Mouse (Mus musculus) CH12.LX (cell line): ENCODE results near the gene AL607142.1. TPM values are rescaled to one million over a fixed set of nuclear protein-coding genes. Genes with fewer than 3 reads are reported as not detected.

Experiments
- DNase-seq: peaks from one replicate; pipeline ENCODE4 v3.0.0-alpha.2; 2013; ENCODE audit errors: extremely low read depth
- H3K27ac ChIP-seq: 2 replicates; pipeline ENCODE4 v1.5.1; 2012; ENCODE audit warnings: low read depth, mild to moderate bottlenecking, control low read depth, moderate library complexity; ENCODE audit not compliant: insufficient read depth
- H3K27me3 ChIP-seq: replicated peaks from 2 replicates; pipeline ENCODE3; 2012; ENCODE audit warnings: inconsistent platforms
- H3K36me3 ChIP-seq, 2 experiments: replicated peaks in 1 of 2; 2 replicates each; pipeline versions ENCODE3 to v1.6.1; 2012; ENCODE audit warnings: inconsistent platforms in 1 of 2, low read length in 1 of 2, mild to moderate bottlenecking in 1 of 2, mixed read lengths in 1 of 2, moderate library complexity in 1 of 2; ENCODE audit not compliant: control insufficient read depth in 1 of 2, insufficient read depth in 1 of 2
- H3K4me1 ChIP-seq, 2 experiments: 2 replicates each; pipeline ENCODE4 v1.6.1; 2012; ENCODE audit warnings: inconsistent platforms in 1 of 2, moderate library complexity in 1 of 2; ENCODE audit not compliant: insufficient read depth in 2 of 2, control insufficient read depth in 1 of 2
- H3K4me2 ChIP-seq: 2 replicates; pipeline ENCODE4 v1.6.1; 2012; ENCODE audit warnings: low read depth, mild to moderate bottlenecking, control low read depth; ENCODE audit not compliant: poor library complexity, insufficient read depth, severe bottlenecking
- H3K4me3 ChIP-seq, 3 experiments: fragments of 150-350 bp in 1 of 3; sonication (generic) in 1 of 3; replicated peaks in 1 of 3; 2 replicates each; pipeline versions ENCODE3 to v1.5.1; 2011 to 2012; ENCODE audit warnings: low read depth in 2 of 3, low read length in 2 of 3, mild to moderate bottlenecking in 2 of 3, moderate library complexity in 2 of 3, control low read depth in 1 of 3, improper control_type of control experiment in 1 of 3, inconsistent platforms in 1 of 3, mixed read lengths in 1 of 3; ENCODE audit not compliant: poor library complexity in 1 of 3
- H3K79me2 ChIP-seq: replicated peaks from 2 replicates; pipeline ENCODE4 v1.6.1; 2012; ENCODE audit warnings: mild to moderate bottlenecking, moderate library complexity; ENCODE audit not compliant: control insufficient read depth, poor library complexity, insufficient read depth, severe bottlenecking; ENCODE audit errors: extremely low read depth
- H3K9ac ChIP-seq: 2 replicates; pipeline ENCODE4 v1.6.1; 2012; ENCODE audit warnings: low read depth, mild to moderate bottlenecking, control low read depth, moderate library complexity; ENCODE audit not compliant: insufficient read depth
- H3K9me3 ChIP-seq: replicated peaks from 2 replicates; pipeline ENCODE3; 2012; ENCODE audit warnings: low read length, inconsistent platforms, mixed read lengths
- BHLHE40 ChIP-seq: IDR thresholded peaks from 2 replicates; pipeline ENCODE4 v1.6.1; 2011; ENCODE audit warnings: mild to moderate bottlenecking, low read depth, low read length, improper control_type of control experiment
- CHD1 ChIP-seq: IDR thresholded peaks from 2 replicates; pipeline ENCODE4 v1.6.1; 2012; ENCODE audit warnings: low read depth, low read length, improper control_type of control experiment, inconsistent platforms
- CHD2 ChIP-seq: IDR thresholded peaks from 2 replicates; pipeline ENCODE4 v1.6.1; 2011; ENCODE audit warnings: low read length, improper control_type of control experiment
- CTCF ChIP-seq, 2 experiments: IDR thresholded peaks in 1 of 2; conservative IDR thresholded peaks in 1 of 2; 2 replicates each; pipeline ENCODE4 v1.5.1; 2011 to 2012; ENCODE audit warnings: low read depth in 2 of 2, low read length in 2 of 2, improper control_type of control experiment in 1 of 2, inconsistent platforms in 1 of 2, mild to moderate bottlenecking in 1 of 2, moderate library complexity in 1 of 2
- EP300 ChIP-seq: IDR thresholded peaks from 2 replicates; pipeline ENCODE4 v1.6.1; 2011; ENCODE audit warnings: low read length, improper control_type of control experiment
- ETS1 ChIP-seq: conservative IDR thresholded peaks from 2 replicates; pipeline ENCODE4 v1.6.1; 2012; ENCODE audit warnings: low read depth, mild to moderate bottlenecking, inconsistent platforms, low read length, improper control_type of control experiment, moderate library complexity
- IRF4 ChIP-seq: IDR thresholded peaks from 2 replicates; pipeline ENCODE4 v1.6.1; 2014; ENCODE audit warnings: low read depth, mild to moderate bottlenecking, inconsistent platforms, low read length, improper control_type of control experiment
- KAT2A ChIP-seq: IDR thresholded peaks from 2 replicates; pipeline ENCODE4 v1.6.1; 2012; ENCODE audit warnings: low read length, improper control_type of control experiment, inconsistent platforms; ENCODE audit not compliant: insufficient replicate concordance
- MAX ChIP-seq: IDR thresholded peaks from 2 replicates; pipeline ENCODE4 v1.6.1; 2011; ENCODE audit warnings: low read length, improper control_type of control experiment
- MAZ ChIP-seq: IDR thresholded peaks from 2 replicates; pipeline ENCODE4 v1.6.1; 2012; ENCODE audit warnings: low read depth, mild to moderate bottlenecking, inconsistent platforms, low read length, improper control_type of control experiment, moderate library complexity
- POLR2A ChIP-seq: IDR thresholded peaks from 2 replicates; pipeline ENCODE4 v1.6.1; 2011; ENCODE audit warnings: low read depth, mild to moderate bottlenecking, improper control_type of control experiment, low read length
- POLR2AphosphoS2 ChIP-seq: IDR thresholded peaks from 2 replicates; pipeline ENCODE4 v1.6.1; 2011; ENCODE audit warnings: low read depth, low read length, improper control_type of control experiment
- RAD21 ChIP-seq: IDR thresholded peaks from 2 replicates; pipeline ENCODE4 v1.6.1; 2011; ENCODE audit warnings: low read depth, mild to moderate bottlenecking, low read length, improper control_type of control experiment, moderate library complexity
- SIN3A ChIP-seq: IDR thresholded peaks from 2 replicates; pipeline ENCODE4 v1.6.1; 2012; ENCODE audit warnings: low read length, improper control_type of control experiment, inconsistent platforms
- SMC3 ChIP-seq: IDR thresholded peaks from 2 replicates; pipeline ENCODE4 v1.6.1; 2011; ENCODE audit warnings: low read depth, low read length, improper control_type of control experiment
- TCF12 ChIP-seq: IDR thresholded peaks from 2 replicates; pipeline ENCODE4 v1.6.1; 2014; ENCODE audit warnings: low read depth, mild to moderate bottlenecking, inconsistent platforms, low read length, improper control_type of control experiment
- UBTF ChIP-seq: IDR thresholded peaks from 2 replicates; pipeline ENCODE4 v1.6.1; 2012; ENCODE audit warnings: low read depth, mild to moderate bottlenecking, inconsistent platforms, low read length, improper control_type of control experiment, moderate library complexity
- USF2 ChIP-seq: conservative IDR thresholded peaks from 2 replicates; pipeline ENCODE4 v1.6.1; 2011; ENCODE audit warnings: low read depth, low read length, improper control_type of control experiment
- ZC3H11A ChIP-seq: IDR thresholded peaks from 2 replicates; pipeline ENCODE4 v1.6.1; 2012; ENCODE audit warnings: low read depth, mild to moderate bottlenecking, inconsistent platforms, low read length, improper control_type of control experiment
- ZKSCAN1 ChIP-seq: IDR thresholded peaks from 2 replicates; pipeline ENCODE4 v1.6.1; 2012; ENCODE audit warnings: low read depth, inconsistent platforms, low read length, improper control_type of control experiment, borderline replicate concordance
- dilution Hi-C: fragments of 300-500 bp; cut with MboI; formaldehyde crosslinking; loops from 2 replicates; pipeline ENCODE4 v1.14.3; 2020; ENCODE audit warnings: low sequenced_read_pairs; ENCODE audit not compliant: extremely low pct_unique_long_range_greater_than_20kb, extremely low pct_ligation_motif_present
- in situ Hi-C: fragments of 300-500 bp; cut with MboI; formaldehyde crosslinking; loops from 3 replicates; pipeline ENCODE4 v1.14.3; 2019; ENCODE audit warnings: low sequenced_read_pairs, low pct_ligation_motif_present, low pct_unique_long_range_greater_than_20kb, mixed read lengths
- polyA plus RNA-seq: library from polyadenylated mRNA; unstranded; fragments of >175 nt; gene quantifications from 2 replicates; pipeline ENCODE4 v1.2.1, GENCODE M21; 2012; ENCODE audit warnings: low read depth; ENCODE audit not compliant: insufficient read length
- total RNA-seq, 2 experiments: library from RNA; depleted of rRNA; stranded (reverse); fragments of 300-350 nt in 1 of 2; fragments of >200 nt in 1 of 2; gene quantifications; 2 replicates each; pipeline ENCODE4 v1.2.3; 2012 to 2014

The AL607142.1 gene
- total and polyA plus RNA-seq, 3 experiments, result 22.0 TPM; not detected in 2

DNA sequence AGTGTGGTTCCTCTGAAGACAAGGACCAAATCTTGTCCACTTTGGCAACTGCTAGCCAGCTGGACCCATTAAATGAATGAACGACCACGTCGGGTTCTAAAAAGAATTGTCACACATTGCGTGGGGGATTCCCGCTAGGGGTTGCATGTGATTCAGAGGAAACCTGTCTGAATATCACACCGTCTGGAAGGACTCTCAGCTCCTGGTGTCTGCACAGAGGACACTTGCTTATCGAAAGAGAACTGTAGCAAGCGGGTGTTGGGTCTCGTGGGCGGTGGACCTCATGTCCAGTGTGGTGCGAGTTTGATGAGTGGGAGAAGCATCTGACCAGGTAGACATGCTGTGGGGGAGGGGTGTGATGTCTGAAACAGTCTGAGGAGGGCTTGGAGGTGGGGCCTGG is 2.0 kb upstream of the AL607142.1 start:
- Histone ChIP-seq H3K4me2 (peak overlapping the region; percentile 55), H3K36me3 (peaks cover 23 to 59% of the 10 kb centered on the region in 2 experiments), H3K27ac (peak overlapping the region; percentile 28; the same call in 1 of the 2 replicates), H3K9ac (0 out of 2 replicates have a peak overlapping the region, but pooled peaks have one; percentile 22), H3K4me3 (no peak overlapping the region), H3K4me1 (peaks cover 22 to 74% of the 10 kb centered on the region in 2 experiments), H3K27me3 (no peaks in the 10 kb centered on the region), H3K79me2 (peaks cover 19% of the 10 kb centered on the region), H3K9me3 (peaks cover 3% of the 10 kb centered on the region)
- TF ChIP-seq BHLHE40 (peak; percentile 50), IRF4 (no peak), TCF12 (peak; percentile 21; the same call in 1 of the 2 replicates), CHD2 (0 out of 2 replicates have a peak, but pooled peaks have one; percentile 48), MAX (0 out of 2 replicates have a peak, but pooled peaks have one; percentile 36), EP300 (0 out of 2 replicates have a peak, but pooled peaks have one; percentile 34), MAZ (no peak)
- dilution Hi-C loops (no loop called here), in situ Hi-C loops (no loop called here)
- DNase-seq, result no peak

DNA sequence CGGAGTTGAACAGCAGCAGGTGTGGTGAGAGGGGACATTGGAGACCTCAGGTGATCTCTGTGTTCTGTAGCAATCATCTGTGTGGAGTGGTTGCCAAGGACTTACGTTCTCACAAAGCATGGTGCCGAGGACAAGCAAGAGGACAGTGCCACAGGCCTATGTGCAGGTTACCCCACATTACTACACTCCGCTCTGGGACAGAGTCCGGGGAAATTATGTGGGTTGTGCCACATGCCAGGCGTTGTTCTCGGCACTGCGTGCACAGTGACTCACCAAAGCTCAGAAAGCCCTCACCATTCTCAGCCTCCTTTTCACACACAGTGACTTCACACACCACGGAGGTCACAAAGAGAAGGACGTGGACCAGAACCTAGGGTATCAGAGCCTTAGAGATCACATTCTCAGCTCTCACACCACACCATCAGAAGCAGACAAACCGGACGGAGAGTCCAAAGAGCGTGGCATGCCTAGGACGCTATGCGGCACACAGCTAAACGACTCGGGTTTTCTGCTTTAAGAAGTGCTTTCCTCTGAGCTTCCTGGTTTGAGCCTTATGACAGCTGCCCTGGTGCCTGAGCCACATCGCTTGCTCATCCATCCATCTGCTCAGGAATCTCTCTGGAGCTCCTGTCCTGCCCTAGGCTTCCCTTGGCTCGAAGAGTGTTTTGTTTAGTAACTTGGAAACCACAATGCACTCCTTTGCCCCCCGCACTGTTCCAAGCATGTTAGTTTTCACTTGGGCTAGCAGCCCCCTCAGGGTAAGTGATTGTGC is 1.3 kb upstream of the AL607142.1 start:
- no peaks in the 10 kb centered on the region for H3K27me3 ChIP-seq
- H3K4me3 ChIP-seq, result no peak overlapping the region
- no peak overlapping the region for H3K9ac ChIP-seq
- DNase-seq, result no peak
- peaks cover 3% of the 10 kb centered on the region for H3K9me3 ChIP-seq
- peaks cover 23 to 66% of the 10 kb centered on the region in 2 experiments for H3K36me3 ChIP-seq
- H3K27ac ChIP-seq, result no peak overlapping the region
- peaks cover 13% of the 10 kb centered on the region for H3K79me2 ChIP-seq
- dilution Hi-C loops (no loop called here), in situ Hi-C loops (no loop called here)
- TF ChIP-seq EP300 (no peak), CTCF (conservative IDR thresholded peaks at IDR 0.05 in 1 of 2, IDR thresholded peaks at IDR 0.05 in 1 of 2; ENCODE audit: low read depth in 2 of 2, low read length in 2 of 2) (no peak), USF2 (no peak), UBTF (no peak), ETS1 (no peak), SMC3 (no peak), CHD2 (no peak), IRF4 (no peak), BHLHE40 (no peak), POLR2AphosphoS2 (no peak), ZC3H11A (no peak), CHD1 (no peak), POLR2A (no peak), ZKSCAN1 (no peak), KAT2A (no peak), RAD21 (no peak), SIN3A (no peak)
- no peak overlapping the region for H3K4me2 ChIP-seq
- peaks cover 22 to 69% of the 10 kb centered on the region in 2 experiments for H3K4me1 ChIP-seq
